Mouse (Mus musculus): Measurements from ENCODE around the gene Gm9999.
"Not testable (repeated sequence)": the region's sequence is repeated elsewhere in the genome, so short reads cannot be mapped to it uniquely, and the experiment has no call there.

The Gm9999 gene

GRCm38 (mm10) chr7:46983280-46983679 is at the start of gene Gm9999:
Gm9999 (plus strand) TSS chr7:46983580.
- in situ Hi-C loops (cut with MboI, MseI): no loop called here

GRCm38 (mm10) chr7:46934788-46935187 is 48.6 kb upstream of the Gm9999 start:
- in situ Hi-C loops (cut with MboI, MseI): no loop called here

GRCm38 (mm10) chr7:46935847-46936246 is 47.5 kb upstream of the Gm9999 start:
- in situ Hi-C loops (cut with MboI, MseI): no loop called here

- in situ Hi-C loops (cut with MboI, MseI): loop anchor here (5.0 kb wide), 1 partner anchor 59 kb away; no protein-coding TSS in a partner anchor
Observed at GRCm38 (mm10) chr7:46957831-46958691, 25.3 kb upstream of the Gm9999 start, which contains the start of gene Uevld. Uevld (minus strand) TSS chr7:46958527.

- in situ Hi-C loops (cut with MboI, MseI): loop anchor here (5.0 kb wide), 1 partner anchor 58 kb away; no protein-coding TSS in a partner anchor
Observed at GRCm38 (mm10) chr7:46958853-46959252, 24.5 kb upstream of the Gm9999 start.

- in situ Hi-C loops (cut with MboI, MseI): loop anchor here (5.0 kb wide), 1 partner anchor 191 kb away; no protein-coding TSS in a partner anchor
Observed at GRCm38 (mm10) chr7:46960991-46961390, 22.4 kb upstream of the Gm9999 start.

- in situ Hi-C loops (cut with MboI, MseI): loop anchor here (5.0 kb wide), 1 partner anchor 190 kb away; no protein-coding TSS in a partner anchor
Observed at GRCm38 (mm10) chr7:46962132-46962531, 21.2 kb upstream of the Gm9999 start.

GRCm38 (mm10) chr7:46962806-46963618 is 20.4 kb upstream of the Gm9999 start:
- in situ Hi-C loops (cut with MboI, MseI): loop anchor here (5.0 kb wide), 1 partner anchor 189 kb away; no protein-coding TSS in a partner anchor

- in situ Hi-C loops (cut with MboI, MseI): loop anchor here (5.0 kb wide), 1 partner anchor 188 kb away; no protein-coding TSS in a partner anchor
Observed at GRCm38 (mm10) chr7:46964070-46964469, 19.3 kb upstream of the Gm9999 start.

GRCm38 (mm10) chr7:46969898-46970297 is 13.5 kb upstream of the Gm9999 start:
- in situ Hi-C loops (cut with MboI, MseI): no loop called here

GRCm38 (mm10) chr7:46974648-46975047 is 8.7 kb upstream of the Gm9999 start:
- in situ Hi-C loops (cut with MboI, MseI): no loop called here

- in situ Hi-C loops (cut with MboI, MseI): no loop called here
Observed at GRCm38 (mm10) chr7:46975456-46975855, 7.9 kb upstream of the Gm9999 start.

GRCm38 (mm10) chr7:46985718-46986505 is 2.5 kb downstream of the Gm9999 start:
- in situ Hi-C loops (cut with MboI, MseI): no loop called here

GRCm38 (mm10) chr7:46986646-46987045 is 3.3 kb downstream of the Gm9999 start:
- in situ Hi-C loops (cut with MboI, MseI): no loop called here

- in situ Hi-C loops (cut with MboI, MseI): no loop called here
Observed at GRCm38 (mm10) chr7:46987073-46987472, 3.7 kb downstream of the Gm9999 start.

- in situ Hi-C loops (cut with MboI, MseI): not testable (repeated sequence)
Observed at GRCm38 (mm10) chr7:46989387-46989786, 6.0 kb downstream of the Gm9999 start.

- in situ Hi-C loops (cut with MboI, MseI): no loop called here
Observed at GRCm38 (mm10) chr7:46993079-46993478, 9.7 kb downstream of the Gm9999 start.

- in situ Hi-C loops (cut with MboI, MseI): no loop called here
Observed at GRCm38 (mm10) chr7:46995558-46995957, 12.2 kb downstream of the Gm9999 start.

GRCm38 (mm10) chr7:46997008-46997407 is 13.6 kb downstream of the Gm9999 start:
- in situ Hi-C loops (cut with MboI, MseI): no loop called here

GRCm38 (mm10) chr7:46997644-46998395 is 14.4 kb downstream of the Gm9999 start:
- in situ Hi-C loops (cut with MboI, MseI): no loop called here

Measured in T-helper 2 cell (primary cell).